ENCODE assay signal across 12 mouse cellular contexts in genomic region chr3:89546951-89547350, GRCm38 (mm10). TPM values are rescaled to one million over a fixed set of nuclear protein-coding genes. Genes with fewer than 3 reads are reported as not detected.
DNase-seq lines count a peak whose midpoint lies in the region; ATAC-seq lines count a peak whose summit lies in the region.
"Had no signal": no experiment of that assay in that cellular context is flagged by ENCODE, and none has a peak within 500 bp of the region (broad histone marks: within the 10 kb centered on the region; RNA-seq: fewer than 3 reads in every experiment).

No protein-coding gene starts in this region.

- no peaks in the 10 kb centered on the region for H3K9me3 ChIP-seq in hindbrain, embryonic 14.5 days (ENCODE audit: control insufficient read depth, low read length)
- no peaks in the 10 kb centered on the region for H3K9me3 ChIP-seq in hindbrain, embryonic 12.5 days (replicated peaks)
- no peaks in the 10 kb centered on the region for H3K9me3 ChIP-seq in midbrain, embryonic 14.5 days (ENCODE audit: control insufficient read depth, low read length)
- H3K9me3 ChIP-seq in midbrain, embryonic 13.5 days, result no peaks in the 10 kb centered on the region
- H3K9me3 ChIP-seq in forebrain, embryonic 16.5 days (ENCODE audit: control insufficient read depth, low read length), result no peaks in the 10 kb centered on the region
- H3K9me3 ChIP-seq: heart, embryonic 13.5 days; liver, embryonic 13.5 days had no signal

- no peaks in the 10 kb centered on the region for H3K27me3 ChIP-seq in hindbrain, embryonic 14.5 days (ENCODE audit: control insufficient read depth, insufficient read depth, low read length)
- H3K27me3 ChIP-seq in hindbrain, embryonic 12.5 days, result no peaks in the 10 kb centered on the region
- no peaks in the 10 kb centered on the region for H3K27me3 ChIP-seq in midbrain, embryonic 14.5 days (ENCODE audit: control insufficient read depth, insufficient read depth, low read length)
- H3K27me3 ChIP-seq in midbrain, embryonic 13.5 days, result no peaks in the 10 kb centered on the region
- H3K27me3 ChIP-seq in forebrain, embryonic 16.5 days (replicated peaks; ENCODE audit: control insufficient read depth, insufficient read depth, low read length), result no peaks in the 10 kb centered on the region
- H3K27me3 ChIP-seq: heart, embryonic 13.5 days had no signal

- H3K4me1 ChIP-seq in hindbrain, embryonic 14.5 days (replicated peaks; ENCODE audit: control insufficient read depth, insufficient read depth, low read length), result peaks cover 16% of the 10 kb centered on the region
- H3K4me1 ChIP-seq in hindbrain, embryonic 12.5 days, result peaks cover 7% of the 10 kb centered on the region
- no peaks in the 10 kb centered on the region; the same call in 1 of the 2 replicates for H3K4me1 ChIP-seq in midbrain, embryonic 14.5 days (ENCODE audit: control insufficient read depth, insufficient read depth, low read length)
- H3K4me1 ChIP-seq in midbrain, embryonic 13.5 days (replicated peaks), result peaks cover 11% of the 10 kb centered on the region
- peaks cover 25% of the 10 kb centered on the region for H3K4me1 ChIP-seq in forebrain, embryonic 16.5 days (replicated peaks; ENCODE audit: control insufficient read depth, insufficient read depth, low read length)

- ATAC-seq in hindbrain, embryonic 14.5 days (ENCODE audit: low FRiP score), result no peak
- no peak for ATAC-seq in hindbrain, embryonic 12.5 days (ENCODE audit: low FRiP score)
- ATAC-seq in midbrain, embryonic 14.5 days (ENCODE audit: low FRiP score, low TSS enrichment), result no peak
- ATAC-seq in midbrain, embryonic 13.5 days, result no peak
- no peak for ATAC-seq in forebrain, embryonic 16.5 days
- ATAC-seq in inflammation-experienced regulatory T-cells, adult 6 months, result no peak
- ATAC-seq: CD4-positive, CD25-positive, alpha-beta regulatory T cell, adult 4 months had no signal

- peak overlapping the region; percentile 70 for H3K27ac ChIP-seq in hindbrain, embryonic 14.5 days
- H3K27ac ChIP-seq in hindbrain, embryonic 12.5 days, result no peak overlapping the region
- H3K27ac ChIP-seq in midbrain, embryonic 14.5 days (replicated peaks; ENCODE audit: low read depth, low read length), result peak overlapping the region; percentile 61
- H3K27ac ChIP-seq in midbrain, embryonic 13.5 days, result no peak overlapping the region
- peak overlapping the region; percentile 10; the same call in 1 of the 2 replicates for H3K27ac ChIP-seq in forebrain, embryonic 16.5 days (ENCODE audit: low read length)
- H3K27ac ChIP-seq: heart, embryonic 13.5 days; liver, embryonic 13.5 days had no signal

- DNase-seq in hindbrain, embryonic 14.5 days (ENCODE audit: low spot score), result no peak
- peak; percentile 35 for DNase-seq in midbrain, embryonic 14.5 days
- DNase-seq in right cerebral cortex, postnatal 14 days, result peak; percentile 23
- DNase-seq in cerebellum, adult 9-10 months, result no peak
- DNase-seq: liver, embryonic 13.5 days; spleen, adult 18-20 months had no signal

- no peak overlapping the region for H3K4me3 ChIP-seq in hindbrain, embryonic 14.5 days (replicated peaks; ENCODE audit: low read length)
- no peak overlapping the region for H3K4me3 ChIP-seq in hindbrain, embryonic 12.5 days
- no peak overlapping the region for H3K4me3 ChIP-seq in midbrain, embryonic 14.5 days (replicated peaks; ENCODE audit: low read depth, low read length)
- H3K4me3 ChIP-seq in midbrain, embryonic 13.5 days (replicated peaks), result no peak overlapping the region
- no peak overlapping the region for H3K4me3 ChIP-seq in forebrain, embryonic 16.5 days (replicated peaks; ENCODE audit: low read length)
- H3K4me3 ChIP-seq: heart, embryonic 13.5 days; liver, embryonic 13.5 days had no signal

- no peaks in the 10 kb centered on the region for H3K36me3 ChIP-seq in hindbrain, embryonic 14.5 days (replicated peaks; ENCODE audit: control insufficient read depth, insufficient read depth)
- no peaks in the 10 kb centered on the region for H3K36me3 ChIP-seq in hindbrain, embryonic 12.5 days
- no peaks in the 10 kb centered on the region for H3K36me3 ChIP-seq in midbrain, embryonic 14.5 days (ENCODE audit: control insufficient read depth, insufficient read depth, low read length)
- no peaks in the 10 kb centered on the region for H3K36me3 ChIP-seq in midbrain, embryonic 13.5 days
- no peaks in the 10 kb centered on the region for H3K36me3 ChIP-seq in forebrain, embryonic 16.5 days (ENCODE audit: control insufficient read depth, insufficient read depth)
- H3K36me3 ChIP-seq: heart, embryonic 13.5 days; liver, embryonic 13.5 days had no signal

- 49% methylated on average over 5 of the region's 5 CpGs for WGBS in hindbrain, embryonic 14.5 days
- WGBS in hindbrain, embryonic 12.5 days, result 48% methylated on average over 5 of the region's 5 CpGs
- WGBS in midbrain, embryonic 14.5 days, result 55% methylated on average over 5 of the region's 5 CpGs
- WGBS in midbrain, embryonic 13.5 days, result 64% methylated on average over 5 of the region's 5 CpGs
- 49% methylated on average over 5 of the region's 5 CpGs for WGBS in forebrain, embryonic 16.5 days

- no peak overlapping the region for H3K4me2 ChIP-seq in hindbrain, embryonic 14.5 days (replicated peaks)
- no peak overlapping the region for H3K4me2 ChIP-seq in hindbrain, embryonic 12.5 days (replicated peaks)
- no peak overlapping the region for H3K4me2 ChIP-seq in midbrain, embryonic 14.5 days (ENCODE audit: low read length)
- H3K4me2 ChIP-seq in midbrain, embryonic 13.5 days (replicated peaks), result no peak overlapping the region
- H3K4me2 ChIP-seq in forebrain, embryonic 16.5 days (ENCODE audit: low read length), result no peak overlapping the region
- H3K4me2 ChIP-seq: heart, embryonic 13.5 days; liver, embryonic 13.5 days had no signal

- no peak overlapping the region for H3K9ac ChIP-seq in hindbrain, embryonic 14.5 days
- H3K9ac ChIP-seq in hindbrain, embryonic 12.5 days, result no peak overlapping the region
- H3K9ac ChIP-seq in midbrain, embryonic 14.5 days (replicated peaks; ENCODE audit: low read length), result no peak overlapping the region
- no peak overlapping the region for H3K9ac ChIP-seq in midbrain, embryonic 13.5 days (replicated peaks)
- H3K9ac ChIP-seq in forebrain, embryonic 16.5 days (replicated peaks; ENCODE audit: low read depth, low read length), result no peak overlapping the region
- H3K9ac ChIP-seq: heart, embryonic 13.5 days; liver, embryonic 13.5 days had no signal

RNA-seq across cellular contexts. Expression of gene Kcnn3, which starts 27.0 kb away (rescaled TPM):
- 7.3 and 7.7 TPM in 2 replicates for polyA plus RNA-seq in hindbrain, embryonic 14.5 days (2014; fragmentation: Nextera tagmentation; extraction: Ambion mirVana)
- 4.0 and 4.2 TPM in 2 replicates for polyA plus RNA-seq in hindbrain, embryonic 12.5 days (2016; fragmentation: Nextera tagmentation; extraction: Ambion mirVana)
- 5.3 and 6.4 TPM in 2 replicates for polyA plus RNA-seq in midbrain, embryonic 14.5 days (2014; fragmentation: Nextera tagmentation; extraction: Ambion mirVana)
- polyA plus RNA-seq in midbrain, embryonic 13.5 days (2015; fragmentation: Nextera tagmentation; extraction: Ambion mirVana), result 4.4 and 5.0 TPM in 2 replicates
- polyA plus RNA-seq in forebrain, embryonic 16.5 days (2015; fragmentation: Nextera tagmentation; extraction: Ambion mirVana), result 8.1 and 8.2 TPM in 2 replicates
- polyA plus RNA-seq in inflammation-experienced regulatory T-cells, adult 6 months (2017; shearing (Covaris generic)), result not detected
- polyA plus RNA-seq: CD4-positive, CD25-positive, alpha-beta regulatory T cell, adult 4 months had no signal

Comparison
In these comparisons a context has a peak if more than half of its experiments do, and no peak if none do; other contexts are left out.
1. H3K27ac ChIP-seq: peak in hindbrain, embryonic 14.5 days (single experiment), midbrain, embryonic 14.5 days (single experiment) and forebrain, embryonic 16.5 days (single experiment); none in hindbrain, embryonic 12.5 days (single experiment) and midbrain, embryonic 13.5 days (single experiment).
2. DNase-seq: peak in midbrain, embryonic 14.5 days (single experiment) and right cerebral cortex, postnatal 14 days (single experiment); none in hindbrain, embryonic 14.5 days (single experiment) and cerebellum, adult 9-10 months (single experiment).